Mouse (Mus musculus) forebrain, embryonic 11.5 days (tissue): ENCODE data around the gene Olfr1293-ps. TPM values are rescaled to one million over a fixed set of nuclear protein-coding genes. Genes with fewer than 3 reads are reported as not detected.

Source experiments
- ATAC-seq: fragments of 200-750 bp; cut with Nextera tagmentation; replicated peaks from 2 replicates; pipeline ENCODE4 v1.8.0; 2017; ENCODE audit warnings: moderate TSS enrichment; ENCODE audit not compliant: low FRiP score
- DNase-seq: peaks from one replicate; pipeline ENCODE4 v3.0.0-alpha.2; 2017; ENCODE audit warnings: low spot score
- H3K27ac ChIP-seq: fragments of 300-500 bp; sonication (generic); 2 replicates; pipeline ENCODE4 v1.5.1; 2014; ENCODE audit warnings: low read depth, low read length
- H3K27me3 ChIP-seq: fragments of 300-500 bp; sonication (generic); 2 replicates; pipeline ENCODE4 v1.6.1; 2014; ENCODE audit warnings: mild to moderate bottlenecking, low read length, mixed read lengths; ENCODE audit not compliant: control insufficient read depth, insufficient read depth
- H3K36me3 ChIP-seq: fragments of 300-500 bp; sonication (generic); 2 replicates; pipeline ENCODE4 v1.6.1; 2014; ENCODE audit warnings: mild to moderate bottlenecking, low read length, moderate library complexity, mixed read lengths; ENCODE audit not compliant: control insufficient read depth, insufficient read depth
- H3K4me1 ChIP-seq: fragments of 300-500 bp; sonication (generic); replicated peaks from 2 replicates; pipeline ENCODE4 v1.6.1; 2014; ENCODE audit warnings: low read length, mixed read lengths; ENCODE audit not compliant: control insufficient read depth, insufficient read depth
- H3K4me2 ChIP-seq: fragments of 300-500 bp; sonication (generic); 2 replicates; pipeline ENCODE4 v1.6.1; 2014; ENCODE audit warnings: low read depth, mild to moderate bottlenecking, low read length, moderate library complexity, mixed read lengths; ENCODE audit not compliant: severe bottlenecking
- H3K4me3 ChIP-seq: fragments of 300-500 bp; sonication (generic); 2 replicates; pipeline ENCODE4 v1.5.1; 2014; ENCODE audit warnings: low read depth, low read length
- H3K9ac ChIP-seq: fragments of 300-500 bp; sonication (generic); 2 replicates; pipeline ENCODE4 v1.6.1; 2014; ENCODE audit warnings: low read length
- H3K9me3 ChIP-seq: fragments of 300-500 bp; sonication (generic); 2 replicates; pipeline ENCODE4 v1.6.1; 2016; ENCODE audit warnings: low read length, mixed read lengths; ENCODE audit not compliant: control insufficient read depth
- WGBS: fragments of 180-500 bp; shearing (Covaris S2); extraction: QIAGEN DNeasy Blood & Tissue Kit; methylation state at CpG from one replicate; pipeline ENCODE4 v1.1.7; 2014; 5-methylcytosine and 5-hydroxymethylcytosine counted together
- polyA plus RNA-seq: library from polyadenylated mRNA; unstranded; fragments of >200 nt; fragmentation: Nextera tagmentation; extraction: Ambion mirVana; gene quantifications from 2 replicates; pipeline ENCODE4 v1.2.1, GENCODE M21; 2014

Gene Olfr1293-ps
- polyA plus RNA-seq: not detected in 2 replicates

GRCm38 (mm10) chr2:111524903-111525302 is at the start of gene Olfr1293-ps:
TSS of gene Olfr1293-ps (plus strand) at chr2:111525203.
- ATAC-seq: no peak
- 88% methylated on average over 1 of the region's 1 CpGs for WGBS

GRCm38 (mm10) chr2:111480519-111480918 is 44.5 kb upstream of the Olfr1293-ps start, which contains the start of gene Olfr1289:
TSS of gene Olfr1289 (plus strand) at chr2:111480819.
- Histone ChIP-seq H3K4me3 (no peak within 1 kb of the TSS), H3K4me1 (no peaks in the 10 kb centered on the region), H3K27ac (no peak within 1 kb of the TSS), H3K36me3 (no peaks in the 10 kb centered on the region), H3K9me3 (no peaks in the 10 kb centered on the region), H3K4me2 (no peak within 1 kb of the TSS), H3K9ac (no peak within 1 kb of the TSS), H3K27me3 (no peaks in the 10 kb centered on the region)
- 84% methylated on average over 1 of the region's 1 CpGs for WGBS
- no peak for DNase-seq
- no peak for ATAC-seq

More at GRCm38 (mm10) chr2:111524903-111525302, at the start of gene Olfr1293-ps:
- Histone ChIP-seq H3K4me2 (no peak within 1 kb of the TSS), H3K4me3 (no peak within 1 kb of the TSS), H3K36me3 (no peaks in the 10 kb centered on the region), H3K4me1 (no peaks in the 10 kb centered on the region), H3K9me3 (no peaks in the 10 kb centered on the region), H3K27me3 (no peaks in the 10 kb centered on the region), H3K9ac (no peak within 1 kb of the TSS), H3K27ac (no peak within 1 kb of the TSS)
- no peak for DNase-seq

- no peak for ATAC-seq
- H3K9me3 ChIP-seq: no peaks in the 10 kb centered on the region
- no peak within 1 kb of the TSS for H3K4me2 ChIP-seq
- 78% methylated on average over 5 of the region's 5 CpGs for WGBS
- H3K4me3 ChIP-seq: no peak within 1 kb of the TSS
- H3K4me1 ChIP-seq: no peaks in the 10 kb centered on the region
- no peak for DNase-seq
- H3K27ac ChIP-seq: no peak within 1 kb of the TSS
- no peak within 1 kb of the TSS for H3K9ac ChIP-seq
- H3K36me3 ChIP-seq: no peaks in the 10 kb centered on the region
- no peaks in the 10 kb centered on the region for H3K27me3 ChIP-seq
Observed at GRCm38 (mm10) chr2:111493729-111494128, 31.3 kb upstream of the Olfr1293-ps start, which contains the start of gene Olfr1290. TSS of gene Olfr1290 (minus strand) at chr2:111493829.

GRCm38 (mm10) chr2:111496880-111497279 is 28.1 kb upstream of the Olfr1293-ps start, which contains the start of gene Olfr1291-ps1:
TSS of gene Olfr1291-ps1 (plus strand) at chr2:111497180.
- WGBS: 91% methylated on average over 3 of the region's 3 CpGs
- H3K4me2 ChIP-seq: no peak within 1 kb of the TSS

GRCm38 (mm10) chr2:111517451-111517850 is 7.6 kb upstream of the Olfr1293-ps start:
- Histone ChIP-seq H3K4me3 (no peak overlapping the region), H3K9me3 (no peaks in the 10 kb centered on the region), H3K4me2 (no peak overlapping the region), H3K27me3 (no peaks in the 10 kb centered on the region), H3K9ac (no peak overlapping the region), H3K36me3 (no peaks in the 10 kb centered on the region), H3K27ac (no peak overlapping the region), H3K4me1 (no peaks in the 10 kb centered on the region)
- WGBS: 89% methylated on average over 10 of the region's 10 CpGs
- ATAC-seq: no peak
- DNase-seq: no peak

More at GRCm38 (mm10) chr2:111496880-111497279, 28.1 kb upstream of the Olfr1293-ps start, which contains the start of gene Olfr1291-ps1:
- no peak within 1 kb of the TSS for H3K4me3 ChIP-seq
- no peaks in the 10 kb centered on the region for H3K9me3 ChIP-seq
- H3K27me3 ChIP-seq: no peaks in the 10 kb centered on the region
- no peak within 1 kb of the TSS for H3K27ac ChIP-seq
- no peak for ATAC-seq
- DNase-seq: no peak
- H3K9ac ChIP-seq: no peak within 1 kb of the TSS
- H3K36me3 ChIP-seq: no peaks in the 10 kb centered on the region
- no peaks in the 10 kb centered on the region for H3K4me1 ChIP-seq

GRCm38 (mm10) chr2:111540191-111540590 is 15.2 kb downstream of the Olfr1293-ps start, which contains the start of gene Olfr1294:
TSS of gene Olfr1294 (minus strand) at chr2:111540291.
- DNase-seq (no peak), ATAC-seq (no peak)
- Histone ChIP-seq H3K4me1 (no peaks in the 10 kb centered on the region), H3K9me3 (no peaks in the 10 kb centered on the region), H3K9ac (no peak within 1 kb of the TSS), H3K27ac (no peak within 1 kb of the TSS), H3K27me3 (no peaks in the 10 kb centered on the region), H3K36me3 (no peaks in the 10 kb centered on the region), H3K4me3 (no peak within 1 kb of the TSS), H3K4me2 (no peak within 1 kb of the TSS)
- 58% methylated on average over 1 of the region's 1 CpGs for WGBS

- no peak within 1 kb of the TSS for H3K9ac ChIP-seq
- no peaks in the 10 kb centered on the region for H3K27me3 ChIP-seq
- H3K4me1 ChIP-seq: no peaks in the 10 kb centered on the region
- H3K4me3 ChIP-seq: no peak within 1 kb of the TSS
- H3K36me3 ChIP-seq: no peaks in the 10 kb centered on the region
- H3K27ac ChIP-seq: no peak within 1 kb of the TSS
- ATAC-seq: no peak
- H3K4me2 ChIP-seq: no peak within 1 kb of the TSS
- DNase-seq: no peak
- H3K9me3 ChIP-seq: no peaks in the 10 kb centered on the region
Observed at GRCm38 (mm10) chr2:111569581-111569980, 44.6 kb downstream of the Olfr1293-ps start, which contains the start of gene Olfr1295. TSS of gene Olfr1295 (minus strand) at chr2:111569681.
